Mouse (Mus musculus): ENCODE measurements around the gene Vmn1r132. TPM values are rescaled to one million over a fixed set of nuclear protein-coding genes. Genes with fewer than 3 reads are reported as not detected.

The Vmn1r132 gene
- polyA plus RNA-seq (2012; rRNA removed): not detected in 2 replicates

DNA sequence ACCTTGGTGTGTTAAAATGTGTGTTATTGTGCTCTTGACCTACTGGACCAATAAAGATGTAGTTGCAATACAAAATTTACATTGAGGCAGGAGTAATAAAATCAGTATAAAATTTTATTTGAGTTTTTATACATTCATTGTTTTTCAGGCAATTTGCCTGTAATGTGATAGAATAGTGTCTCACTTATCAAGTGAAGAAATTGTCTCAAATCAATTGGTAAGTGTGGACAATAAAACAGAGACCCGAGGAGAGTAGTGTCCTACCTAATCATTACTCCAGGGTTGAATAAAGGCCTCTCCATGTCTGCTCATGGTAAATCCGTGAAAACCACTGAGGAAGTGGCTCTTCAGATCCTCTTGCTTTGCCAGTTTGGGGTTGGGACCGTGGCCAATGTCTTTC is at the start of gene Vmn1r132:
Gene Vmn1r132, plus strand, starts transcription at position 301 of the 400 bp plus-strand sequence.

Other genes starting within 250 kb of the Vmn1r132 start
- not detected in 2 replicates for gene Gm6882, start 181.3 kb upstream of the Vmn1r132 start, polyA plus RNA-seq (2012; rRNA removed)
- gene Vmn1r130, start 102.3 kb upstream of the Vmn1r132 start, polyA plus RNA-seq (2012; rRNA removed): not detected in 2 replicates
- gene Vmn1r131, start 68.0 kb upstream of the Vmn1r132 start, polyA plus RNA-seq (2012; rRNA removed): not detected in 2 replicates
- not detected in 2 replicates for gene Gm4175, start 147.4 kb downstream of the Vmn1r132 start, polyA plus RNA-seq (2012; rRNA removed)
- gene Gm4177, start 182.6 kb downstream of the Vmn1r132 start, polyA plus RNA-seq (2012; rRNA removed): not detected in 2 replicates
- gene Vmn1r135, start 218.3 kb downstream of the Vmn1r132 start, polyA plus RNA-seq (2012; rRNA removed): not detected in 2 replicates
- not detected in 2 replicates for gene Gm5725, start 230.2 kb downstream of the Vmn1r132 start, polyA plus RNA-seq (2012; rRNA removed)